Mouse (Mus musculus): ENCODE measurements around the gene 2310039H08Rik.

2310039H08Rik gene

DNA sequence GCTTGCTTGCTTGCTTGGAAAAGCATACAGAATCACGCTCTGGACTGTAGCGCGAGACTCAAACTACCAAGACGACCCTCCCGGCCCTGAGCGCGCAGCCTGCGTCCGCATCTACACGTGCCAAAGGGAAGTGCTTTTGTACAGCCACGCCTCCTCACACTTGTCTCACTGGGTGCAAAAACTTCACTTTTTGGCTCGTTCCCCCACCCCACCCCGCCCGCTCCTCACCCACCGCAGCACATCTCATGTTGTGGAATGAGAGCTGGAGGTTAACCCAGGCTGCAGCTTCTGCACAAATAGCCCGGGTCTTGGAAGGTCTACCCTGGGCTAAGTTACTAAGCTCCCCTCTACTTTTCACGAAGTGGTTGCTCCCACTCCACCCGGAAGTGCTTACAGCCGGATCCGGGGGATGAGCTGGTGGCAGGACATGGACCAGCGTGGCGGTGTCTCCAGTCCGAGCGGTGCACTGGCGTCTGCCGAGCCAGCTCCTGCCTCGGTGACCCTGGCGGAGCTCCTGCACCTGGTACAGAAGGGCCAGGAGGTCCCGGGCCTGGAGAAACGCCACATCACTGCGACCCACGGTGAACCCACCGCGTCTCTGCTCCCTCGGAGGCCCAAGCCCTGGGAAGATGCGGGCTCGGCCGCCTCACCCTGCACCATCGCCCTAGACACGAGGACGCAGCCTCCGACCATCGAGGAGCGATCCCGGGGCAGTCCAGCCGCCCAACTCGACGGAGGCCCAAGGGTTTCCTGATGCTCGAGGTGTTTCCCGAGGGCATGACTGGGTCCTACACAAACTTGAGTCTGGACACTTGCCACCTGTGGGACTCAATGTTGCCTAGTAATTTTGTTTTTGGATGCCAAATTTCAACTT lies at the start of gene 2310039H08Rik:
2310039H08Rik (plus strand) TSS at position 232 of the 874 bp plus-strand sequence.
- DNase-seq (ENCODE audit: low spot score), result peak; percentile 93

DNA sequence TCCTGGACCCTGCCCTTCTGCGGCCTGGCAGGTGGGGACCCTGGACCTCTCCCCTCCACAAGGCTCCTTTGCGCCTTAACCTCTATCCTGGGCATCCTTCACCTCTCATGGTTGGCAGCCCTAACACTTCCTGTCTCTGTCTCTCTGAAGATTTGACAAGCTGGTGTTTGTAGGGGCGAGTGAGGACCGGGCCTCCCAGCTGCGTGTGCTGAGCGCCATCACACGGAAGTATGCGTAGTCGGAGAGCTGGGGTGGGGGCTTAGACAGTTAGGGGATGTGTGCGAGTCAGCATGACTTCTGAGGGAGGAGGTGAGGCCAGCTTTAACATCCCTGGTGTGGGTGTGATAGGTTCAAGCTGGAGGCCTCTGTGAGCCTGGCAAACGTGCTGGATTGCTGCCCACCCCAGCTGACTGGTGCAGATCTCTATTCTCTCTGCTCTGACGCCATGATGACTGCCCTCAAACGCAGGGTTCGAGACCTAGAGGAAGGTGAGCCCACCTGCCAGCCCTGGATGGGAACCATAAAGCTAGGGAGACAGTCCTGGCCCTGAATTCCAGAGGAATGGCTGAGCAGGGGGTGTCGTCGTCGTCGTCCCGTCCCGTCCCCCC lies 47.9 kb upstream of the 2310039H08Rik start:
- DNase-seq (ENCODE audit: low spot score), result no peak

DNA sequence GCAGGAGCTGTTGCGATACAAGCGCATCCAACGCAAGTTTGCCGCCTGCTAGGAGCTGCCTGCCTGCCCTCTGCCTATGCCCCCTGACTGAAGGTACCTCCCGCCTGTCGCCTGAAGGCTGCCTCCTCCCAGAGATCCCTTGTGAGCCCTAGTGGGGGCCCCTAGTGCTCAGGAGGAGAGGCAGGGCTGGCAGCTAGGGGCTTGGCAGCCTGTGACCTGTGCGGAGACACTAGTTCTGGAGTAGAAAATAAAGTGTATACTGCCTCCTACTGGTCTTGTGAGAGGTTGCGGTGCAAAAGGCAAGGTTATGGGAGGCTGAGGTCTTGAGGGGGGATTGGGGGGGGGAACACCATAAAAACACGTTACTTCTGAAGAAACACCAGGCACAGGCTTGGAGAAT lies 47.2 kb upstream of the 2310039H08Rik start:
- peak; percentile 74 for DNase-seq (ENCODE audit: low spot score)

DNA sequence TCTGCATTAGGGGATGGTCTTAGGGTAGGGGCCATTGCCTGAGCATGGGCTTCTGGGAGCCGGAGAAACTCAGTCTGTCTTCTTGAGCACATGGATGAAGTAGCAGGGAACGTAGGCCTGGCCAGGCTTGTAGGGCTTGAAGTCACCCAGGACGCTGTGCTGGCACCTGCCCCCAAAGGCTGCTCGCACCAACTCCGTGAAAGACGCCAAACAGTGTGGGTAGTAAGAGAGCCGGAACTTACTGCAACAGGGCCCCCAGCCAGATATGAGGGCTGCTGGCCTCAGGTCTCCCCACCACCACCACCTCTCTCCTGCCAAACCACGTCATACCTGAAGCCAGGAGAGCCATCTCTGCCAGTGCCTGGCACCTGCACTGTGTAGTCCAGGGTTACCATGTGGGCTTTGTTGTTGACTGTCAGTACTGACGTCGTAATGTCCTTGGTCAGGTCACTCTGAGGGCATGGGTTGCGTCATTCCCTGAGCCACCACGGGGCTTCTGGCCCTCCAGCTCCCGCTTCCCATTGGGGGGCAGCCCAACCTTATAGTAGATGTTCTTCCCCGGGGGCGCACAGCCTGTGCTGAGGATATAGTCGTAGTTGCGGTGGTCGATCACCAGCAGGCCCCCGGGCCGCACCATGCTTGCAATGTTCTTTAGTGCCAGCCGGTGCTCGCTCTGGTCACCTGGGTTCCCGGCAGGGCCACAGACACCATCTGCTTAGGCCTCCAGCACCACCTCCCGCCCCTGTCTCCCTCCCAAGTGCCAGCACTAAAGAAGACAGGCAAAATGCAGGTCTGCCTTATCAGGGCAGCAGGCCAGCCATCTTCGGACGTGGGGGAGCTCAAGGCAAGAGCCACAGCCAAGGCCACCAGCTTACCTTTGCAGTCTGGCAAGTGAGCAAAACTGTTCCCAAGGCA lies 46.4 kb upstream of the 2310039H08Rik start:
- no peak for DNase-seq (ENCODE audit: low spot score)

DNA sequence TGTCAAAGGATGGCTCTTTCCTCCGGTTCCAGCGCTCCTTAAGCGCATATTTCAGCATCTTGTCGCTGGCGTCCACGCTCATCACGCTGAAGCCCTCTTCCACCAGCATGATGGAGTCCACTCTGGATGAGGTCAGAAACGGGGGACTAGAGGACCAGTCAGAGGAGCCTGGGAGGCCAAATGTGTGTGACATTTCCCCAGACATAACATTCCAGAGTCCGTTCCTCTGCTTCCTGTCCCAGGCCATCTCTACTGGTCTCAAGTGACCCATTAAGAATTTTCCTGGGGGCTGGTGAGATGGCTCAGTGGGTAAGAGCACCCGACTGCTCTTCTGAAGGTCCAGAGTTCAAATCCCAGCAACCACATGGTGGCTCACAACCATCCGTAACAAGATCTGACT lies 45.2 kb upstream of the 2310039H08Rik start:
- no peak for DNase-seq (ENCODE audit: low spot score)

DNA sequence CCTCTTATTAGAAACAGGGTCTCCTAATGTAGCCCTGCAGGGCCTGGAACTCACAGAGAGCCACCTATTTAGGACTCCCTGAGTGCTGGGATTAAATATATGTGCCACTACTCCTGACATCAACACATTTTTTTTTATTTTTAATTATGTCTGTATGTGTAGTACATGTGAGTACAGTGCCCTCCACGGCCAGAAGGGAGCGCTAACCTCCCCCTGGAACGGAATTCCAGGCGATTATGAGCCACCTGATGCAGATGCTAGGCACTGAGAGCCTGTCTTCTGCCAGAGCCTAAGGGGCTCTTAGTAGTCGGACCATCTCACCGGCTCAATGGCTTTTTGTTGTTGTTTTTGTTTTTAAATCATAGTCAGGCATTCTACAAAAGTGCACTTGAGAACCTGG lies 44.4 kb upstream of the 2310039H08Rik start:
- peak; percentile 50 for DNase-seq (ENCODE audit: low spot score)

DNA sequence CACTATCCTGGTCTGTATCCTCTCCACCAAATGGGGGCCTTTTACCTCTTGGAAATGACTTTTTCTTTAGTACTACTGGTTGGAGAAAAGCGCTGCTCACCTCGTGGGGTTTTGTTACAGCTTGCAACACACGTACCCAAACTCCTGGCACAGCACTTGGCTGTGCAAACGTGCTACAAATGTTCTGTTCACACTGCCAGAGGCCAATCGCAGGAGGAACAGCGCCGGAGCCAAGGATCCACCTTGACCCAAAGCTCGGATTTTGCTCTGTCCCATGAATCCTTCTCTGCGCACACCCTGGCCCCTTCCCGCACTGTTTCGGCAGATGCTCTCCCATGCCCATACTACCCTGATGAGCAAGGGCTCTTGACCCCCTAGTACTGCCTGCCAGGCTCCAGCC lies 43.9 kb upstream of the 2310039H08Rik start:
- DNase-seq (ENCODE audit: low spot score), result no peak

DNA sequence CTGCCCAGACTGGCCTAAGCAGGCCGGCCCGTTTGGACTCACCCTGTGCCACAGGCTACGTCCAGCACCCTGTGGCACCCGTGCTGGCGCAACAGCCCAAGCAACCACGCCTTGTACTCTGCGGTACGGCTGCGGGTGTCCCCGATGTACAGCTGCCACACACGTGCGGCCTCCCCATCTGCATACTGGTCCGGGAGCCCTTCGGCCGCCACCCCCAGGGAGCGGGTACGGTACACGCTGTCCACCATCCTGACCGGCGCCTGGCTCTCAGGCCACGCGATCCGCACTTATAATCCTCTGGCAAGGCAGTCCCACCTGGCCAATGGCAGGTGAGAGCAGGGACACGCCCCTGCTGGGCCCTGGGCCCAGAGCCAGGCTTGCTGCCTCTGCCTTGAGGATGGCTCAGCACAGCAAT lies 43.5 kb upstream of the 2310039H08Rik start, which contains the start of gene Gnmt:
Gnmt (minus strand) TSS at position 265 of the 415 bp plus-strand sequence.
- DNase-seq (ENCODE audit: low spot score), result no peak

DNA sequence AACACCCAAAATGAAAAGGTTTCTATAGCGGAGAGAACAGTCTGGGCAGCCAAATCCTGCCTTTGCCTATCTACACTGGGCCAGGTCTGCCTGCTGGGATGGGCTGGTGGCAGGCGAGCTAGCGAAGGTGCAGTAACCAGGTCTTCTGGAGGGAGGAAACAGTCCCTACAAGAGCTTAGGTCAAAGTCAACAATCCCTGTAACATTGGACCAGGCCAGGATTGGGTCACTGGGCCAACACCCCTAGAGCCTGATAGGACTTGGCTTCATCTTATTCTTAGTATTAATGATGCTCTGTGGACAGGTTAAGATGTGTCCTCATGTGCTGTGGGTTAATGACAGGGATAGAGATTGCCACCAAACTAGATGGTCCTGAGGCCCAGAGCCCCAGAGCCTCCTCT lies 38.4 kb upstream of the 2310039H08Rik start:
- no peak for DNase-seq (ENCODE audit: low spot score)

DNA sequence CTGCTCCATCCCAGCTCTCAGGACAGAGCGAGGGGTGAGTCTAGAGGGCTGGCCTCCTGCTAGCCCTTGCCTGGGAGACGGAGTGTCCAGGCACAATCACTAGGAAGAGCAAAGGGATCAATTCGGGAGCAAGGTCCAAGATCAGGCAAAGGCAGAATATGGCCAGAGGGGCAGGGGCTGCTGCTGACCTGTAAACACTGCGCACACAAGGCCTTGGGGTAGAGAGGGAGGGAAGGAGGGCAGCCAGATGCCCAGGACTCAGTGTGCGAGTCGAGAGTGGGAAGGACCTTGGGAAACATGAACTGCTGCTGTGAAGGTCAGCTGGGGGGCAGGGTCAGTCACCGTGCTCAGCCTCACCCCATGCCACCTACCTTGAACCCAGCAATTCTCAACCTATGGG lies 37.1 kb upstream of the 2310039H08Rik start:
- DNase-seq (ENCODE audit: low spot score), result no peak

DNA sequence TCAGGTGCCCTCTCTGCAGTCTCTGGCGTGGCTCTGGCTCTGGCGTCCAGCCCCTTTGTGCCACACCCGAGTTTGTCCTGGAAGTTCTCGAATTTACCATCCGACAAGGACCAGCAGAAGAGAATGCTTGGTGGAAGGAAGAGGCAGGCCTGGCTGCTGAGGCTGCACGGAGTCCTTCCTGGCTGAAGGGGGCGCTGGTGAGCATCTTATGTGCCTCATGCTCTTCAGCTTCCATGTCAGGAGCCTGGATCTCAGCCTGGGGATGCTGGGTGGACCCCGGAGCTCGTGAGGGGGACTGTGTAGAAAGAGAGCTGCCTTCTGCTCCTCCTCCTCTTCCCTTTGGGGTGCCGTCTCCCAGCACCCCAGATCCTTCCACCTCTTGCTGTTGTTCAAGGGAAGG lies 36.3 kb upstream of the 2310039H08Rik start:
- peak; percentile 50 for DNase-seq (ENCODE audit: low spot score)

DNA sequence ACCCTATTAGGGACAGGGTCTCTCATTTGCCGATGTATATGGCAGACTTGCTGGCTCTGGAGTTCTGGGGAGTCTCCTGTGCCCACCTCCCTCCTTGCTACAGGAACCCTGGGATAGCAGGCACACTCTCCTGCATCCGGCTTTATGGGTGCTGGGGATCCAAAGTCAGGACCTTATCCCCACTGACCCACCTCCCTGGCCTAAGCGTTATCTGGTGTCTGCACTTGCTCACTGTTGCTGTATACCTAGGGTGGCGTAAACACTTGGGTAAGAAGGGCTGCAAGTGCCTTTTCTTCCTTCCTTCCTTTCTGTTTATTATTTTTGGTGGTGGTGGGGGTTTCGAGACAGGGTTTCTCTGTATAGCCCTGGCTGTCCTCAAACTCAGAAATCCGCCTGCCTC lies 31.1 kb upstream of the 2310039H08Rik start:
- DNase-seq (ENCODE audit: low spot score), result no peak

DNA sequence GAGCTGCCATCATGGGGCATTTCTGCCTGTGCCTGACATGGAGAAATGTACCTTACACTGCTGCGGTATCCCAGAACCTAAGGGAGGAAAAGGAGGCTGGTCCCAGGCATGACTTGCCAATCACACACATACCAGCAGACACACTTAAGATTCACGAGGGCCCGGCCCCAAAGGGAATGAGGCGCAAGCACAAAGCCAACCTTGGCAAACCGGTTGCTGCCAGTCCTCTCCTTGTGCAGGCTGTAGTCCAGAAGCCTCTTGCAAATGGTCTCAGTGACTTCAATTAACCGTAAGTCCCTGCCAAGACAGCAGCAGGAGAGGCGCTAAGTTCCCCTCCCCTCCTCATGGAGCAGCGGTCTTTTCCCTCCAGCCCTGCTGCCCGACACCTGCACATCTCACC lies 29.4 kb upstream of the 2310039H08Rik start:
- no peak for DNase-seq (ENCODE audit: low spot score)

DNA sequence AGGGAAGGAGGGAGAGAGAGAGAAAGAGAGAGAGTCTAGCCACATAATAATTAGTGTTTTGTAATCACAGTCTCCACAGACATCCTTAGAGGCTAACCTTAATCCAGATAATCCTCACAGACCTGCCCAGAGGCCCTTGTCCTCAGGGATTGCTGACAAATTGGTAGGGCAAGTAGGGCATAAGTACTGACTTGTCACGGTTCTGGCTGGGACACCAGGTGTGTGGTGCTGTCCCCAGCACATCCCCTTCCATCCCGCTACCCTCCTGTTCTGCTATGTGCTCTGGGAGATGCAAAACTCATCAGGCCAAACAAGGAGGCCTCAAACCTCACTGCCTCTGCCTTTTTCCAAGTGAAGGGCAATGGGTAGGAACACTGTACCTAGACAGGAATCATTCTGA lies 26.9 kb upstream of the 2310039H08Rik start:
- no peak for DNase-seq (ENCODE audit: low spot score)

DNA sequence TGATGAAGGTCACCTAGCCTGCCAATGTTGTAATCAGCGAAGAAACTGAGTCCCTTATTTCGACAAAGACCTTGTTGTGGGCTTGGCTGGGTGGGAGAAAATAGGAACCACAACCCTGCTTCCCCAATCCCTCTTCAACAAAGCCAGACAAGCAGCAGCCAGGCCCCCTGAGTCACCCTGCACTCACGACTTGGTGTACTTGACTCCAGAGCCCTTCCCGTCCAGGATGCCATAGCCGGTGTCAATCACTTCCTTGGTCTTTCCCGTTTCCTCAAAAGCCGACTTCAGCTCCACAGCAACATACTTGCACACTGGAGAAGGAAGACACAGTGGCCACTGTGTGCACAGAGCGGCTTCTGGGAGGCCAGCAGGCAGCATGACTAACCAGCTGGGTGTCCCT lies 25.2 kb upstream of the 2310039H08Rik start:
- no peak for DNase-seq (ENCODE audit: low spot score)

DNA sequence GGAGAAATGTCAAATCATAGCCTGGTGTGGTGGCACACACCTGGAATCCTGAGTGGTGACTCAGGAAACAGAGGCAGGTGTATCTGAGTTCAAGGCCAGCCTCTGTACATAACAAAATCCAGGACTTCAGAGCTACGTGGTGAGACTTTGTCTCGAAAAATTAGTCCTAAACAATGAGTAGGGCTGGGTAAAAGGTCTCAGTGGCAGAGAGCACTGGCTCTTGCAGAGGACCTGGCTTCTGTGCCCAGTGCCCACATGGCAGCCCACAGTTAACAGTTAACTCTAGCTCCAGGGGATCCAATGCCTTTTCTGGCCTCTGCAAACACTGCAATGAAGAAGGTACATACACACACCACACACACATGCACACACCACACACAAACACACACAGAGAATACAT lies 24.6 kb upstream of the 2310039H08Rik start:
- DNase-seq (ENCODE audit: low spot score), result no peak

DNA sequence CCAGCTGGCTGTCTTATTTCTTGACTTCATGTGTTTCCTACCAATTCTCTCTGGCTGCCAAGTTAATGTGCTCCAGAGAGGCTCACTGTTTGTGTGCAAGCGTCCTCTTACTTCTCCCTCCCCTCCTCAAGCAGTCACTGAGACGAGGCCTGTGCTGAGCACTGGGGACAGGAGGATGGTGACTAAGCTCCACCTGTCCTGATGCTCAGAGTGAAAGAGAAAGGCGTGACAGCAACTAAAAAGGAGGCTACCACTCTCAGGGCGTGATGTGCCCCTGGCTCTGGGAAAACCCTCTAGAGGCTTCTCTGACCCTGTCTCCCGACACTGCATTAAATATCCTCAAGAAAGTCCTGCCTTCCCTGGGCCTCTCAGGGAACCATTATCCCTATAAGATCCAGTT lies 23.2 kb upstream of the 2310039H08Rik start:
- DNase-seq (ENCODE audit: low spot score), result no peak

DNA sequence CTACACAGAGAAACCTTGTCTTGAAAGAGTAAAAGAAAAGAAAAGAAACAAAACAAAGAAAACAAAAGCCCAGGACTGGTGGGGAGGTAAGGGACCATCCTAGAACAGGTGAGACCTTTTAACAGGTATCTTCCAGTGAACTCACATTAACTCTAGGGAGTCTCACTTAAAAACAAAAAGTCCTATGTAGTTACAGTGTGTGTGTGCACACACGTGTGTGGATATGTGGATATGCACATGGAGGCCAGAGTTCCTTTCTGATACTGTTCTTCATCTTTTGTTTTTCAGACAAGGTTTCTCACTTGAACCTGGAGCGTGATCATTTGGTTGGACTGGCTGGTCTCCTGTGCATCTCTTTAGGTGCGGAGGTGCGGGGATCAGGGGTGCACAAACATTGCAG lies 21.9 kb upstream of the 2310039H08Rik start:
- no peak for DNase-seq (ENCODE audit: low spot score)

DNA sequence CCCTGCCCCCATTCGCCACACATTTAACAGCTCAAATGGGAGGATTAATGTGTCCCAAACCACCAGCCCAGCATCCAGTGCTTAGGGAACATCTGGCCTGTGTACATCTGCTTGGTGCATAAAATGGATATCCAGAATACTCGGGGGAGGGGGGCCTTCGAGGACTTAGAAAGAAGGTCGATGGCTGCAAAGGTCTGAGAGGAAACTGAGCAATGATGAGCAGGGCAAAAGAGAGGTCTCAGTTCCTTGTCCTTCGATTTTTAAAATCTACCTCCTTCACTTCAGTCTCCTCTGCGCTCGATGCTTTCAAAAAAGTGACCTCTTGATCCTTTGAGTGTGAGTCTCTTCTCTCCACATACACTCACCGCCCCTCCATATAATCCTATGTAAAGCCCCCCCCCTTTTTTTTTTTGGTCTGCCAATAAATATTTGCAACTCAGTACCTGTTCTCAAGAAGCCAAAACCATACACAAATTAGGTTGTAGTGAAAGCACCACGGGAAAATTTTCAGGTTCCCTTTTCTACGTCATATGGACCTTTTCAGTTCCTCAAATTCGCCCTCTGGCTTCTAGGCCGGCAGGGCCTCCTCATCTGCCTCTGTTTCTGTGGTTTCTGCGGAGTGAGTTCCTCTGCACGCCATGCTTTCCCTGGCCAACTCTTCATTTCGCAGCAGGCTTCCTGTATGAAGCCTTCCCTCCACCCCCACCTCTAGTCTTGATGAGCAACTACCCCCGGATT lies 21.2 kb upstream of the 2310039H08Rik start:
- DNase-seq (ENCODE audit: low spot score), result peak; percentile 19

DNA sequence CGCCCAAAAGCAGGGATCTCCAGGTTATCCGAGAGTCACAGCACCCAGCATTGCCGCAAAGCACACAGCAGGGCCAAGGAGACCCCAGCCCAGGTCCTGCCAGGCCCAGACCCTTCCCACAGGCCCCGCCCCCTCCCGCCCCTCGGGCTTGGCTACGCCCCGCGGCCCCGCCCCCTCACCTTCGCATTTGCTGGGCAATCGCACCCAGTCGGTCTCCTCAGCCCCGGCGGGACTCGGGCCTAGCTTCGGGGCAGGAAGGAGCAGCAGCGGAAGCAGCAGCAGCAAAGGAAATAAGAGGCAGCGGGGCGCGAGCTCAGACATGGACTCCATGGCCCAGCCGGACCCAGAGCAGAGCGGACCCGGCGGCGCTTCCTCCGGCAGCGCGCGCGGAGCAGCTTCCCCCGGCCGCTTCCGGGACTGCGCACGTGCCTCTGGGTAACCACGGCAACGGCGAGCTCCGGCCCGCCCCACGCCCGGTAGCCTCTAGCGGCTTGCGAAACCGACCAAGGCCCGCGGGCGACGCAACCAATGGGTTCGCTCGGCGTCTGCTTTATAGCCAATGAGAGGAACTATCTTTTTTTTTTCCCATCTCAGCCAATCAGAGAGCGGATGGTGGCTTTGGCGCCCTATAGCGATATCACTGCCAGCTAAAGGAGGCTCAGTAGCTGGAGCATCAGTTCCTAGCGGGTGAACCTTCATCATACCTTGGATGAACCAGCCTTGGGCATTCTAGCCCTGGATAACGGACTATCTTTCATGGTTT lies 20.5 kb upstream of the 2310039H08Rik start, which contains the start of gene Cnpy3:
Cnpy3 (minus strand) TSS at position 421 of the 763 bp plus-strand sequence.
- peak; percentile 99 for DNase-seq (ENCODE audit: low spot score)

DNA sequence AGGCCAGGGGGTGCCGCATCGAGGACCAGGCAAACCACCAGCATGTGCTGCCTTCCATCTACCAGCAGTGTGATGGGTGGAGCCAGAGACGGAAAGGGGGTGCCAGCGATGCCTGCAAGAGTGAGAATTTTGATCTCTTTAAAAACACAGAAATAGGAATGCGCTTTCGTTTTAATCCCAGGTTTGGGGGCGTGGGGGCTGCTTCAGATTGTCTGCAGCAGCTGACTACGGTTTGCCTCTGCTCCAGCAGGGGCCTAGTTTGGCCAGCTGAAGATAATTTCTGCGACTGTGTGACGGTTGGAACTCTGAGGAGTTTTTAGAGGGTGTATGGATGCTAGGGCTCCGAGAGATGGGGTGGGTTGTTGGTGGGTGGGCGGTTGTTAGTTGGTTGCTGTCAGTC lies 13.7 kb upstream of the 2310039H08Rik start:
- DNase-seq (ENCODE audit: low spot score), result no peak
